Mouse (Mus musculus): ENCODE results near the gene Rpl36. TPM values are rescaled to one million over a fixed set of nuclear protein-coding genes. Genes with fewer than 3 reads are reported as not detected.

Gene Rpl36
- polyA plus RNA-seq (2017; shearing (Covaris generic)): 1,000 to 10,000 TPM; 4,432 to 4,869 TPM

GRCm38 (mm10) chr17:56613236-56613844 lies at the start of gene Rpl36:
TSS of gene Rpl36 (plus strand) at chr17:56613416.
- ATAC-seq: peak; percentile 66

GRCm38 (mm10) chr17:56566293-56566692 lies 46.9 kb upstream of the Rpl36 start:
- no peak for ATAC-seq

- ATAC-seq: no peak
Measured at GRCm38 (mm10) chr17:56566918-56567317, 46.3 kb upstream of the Rpl36 start.

- ATAC-seq: no peak
Measured at GRCm38 (mm10) chr17:56567370-56567769, 45.8 kb upstream of the Rpl36 start.

GRCm38 (mm10) chr17:56570287-56570686 lies 42.9 kb upstream of the Rpl36 start:
- no peak for ATAC-seq

GRCm38 (mm10) chr17:56572154-56572553 lies 41.1 kb upstream of the Rpl36 start:
- no peak for ATAC-seq

- ATAC-seq: no peak
Measured at GRCm38 (mm10) chr17:56572939-56573338, 40.3 kb upstream of the Rpl36 start.

- ATAC-seq: no peak
Measured at GRCm38 (mm10) chr17:56583071-56583470, 30.1 kb upstream of the Rpl36 start.

GRCm38 (mm10) chr17:56583611-56584256 lies 29.5 kb upstream of the Rpl36 start:
- ATAC-seq: no peak

GRCm38 (mm10) chr17:56584257-56585130 lies 28.7 kb upstream of the Rpl36 start, which contains the start of the genes Safb2 and Safb:
TSS of gene Safb2 (minus strand) at chr17:56584585.
TSS of gene Safb (plus strand) at chr17:56584825.
- ATAC-seq: peak; percentile 81

GRCm38 (mm10) chr17:56585171-56585821 lies 27.9 kb upstream of the Rpl36 start:
- peak; percentile 30 for ATAC-seq

GRCm38 (mm10) chr17:56587773-56588172 lies 25.4 kb upstream of the Rpl36 start:
- ATAC-seq: no peak

GRCm38 (mm10) chr17:56588921-56589320 lies 24.3 kb upstream of the Rpl36 start:
- no peak for ATAC-seq

GRCm38 (mm10) chr17:56592553-56592952 lies 20.7 kb upstream of the Rpl36 start:
- no peak for ATAC-seq

GRCm38 (mm10) chr17:56593527-56594271 lies 19.5 kb upstream of the Rpl36 start:
- ATAC-seq: no peak

- ATAC-seq: no peak
Measured at GRCm38 (mm10) chr17:56603186-56604069, 9.8 kb upstream of the Rpl36 start.

GRCm38 (mm10) chr17:56604070-56604380 lies 9.2 kb upstream of the Rpl36 start:
- ATAC-seq: no peak

GRCm38 (mm10) chr17:56604422-56604821 lies 8.8 kb upstream of the Rpl36 start:
- no peak for ATAC-seq

GRCm38 (mm10) chr17:56605431-56605830 lies 7.8 kb upstream of the Rpl36 start:
- no peak for ATAC-seq

- ATAC-seq: no peak
Measured at GRCm38 (mm10) chr17:56607521-56608062, 5.6 kb upstream of the Rpl36 start.

GRCm38 (mm10) chr17:56608699-56609098 lies 4.5 kb upstream of the Rpl36 start:
- no peak for ATAC-seq

Data from activated CD4-positive, CD25-positive, alpha-beta regulatory T cell, adult 4 months (primary cell).